Mouse (Mus musculus): ENCODE results near the gene Cnot4. TPM values are rescaled to one million over a fixed set of nuclear protein-coding genes. Genes with fewer than 3 reads are reported as not detected.
"Not testable (repeated sequence)": the region's sequence is repeated elsewhere in the genome, so short reads cannot be mapped to it uniquely, and the experiment has no call there.

Gene Cnot4
- total RNA-seq (2022) = 10 to 100 TPM; 25.7 to 29.1 (median 26.4) TPM

GRCm38 (mm10) chr6:35133579-35134488, at the start of gene Cnot4:
TSS of gene Cnot4 (minus strand) at chr6:35133724.
- peak; percentile 97 to 98 for DNase-seq (ENCODE audit: low spot score in 2 of 2)

- DNase-seq (ENCODE audit: low spot score in 2 of 2) = not testable (repeated sequence)
These were observed 45.8 kb upstream of the Cnot4 start for GRCm38 (mm10) chr6:35179299-35179698.

- peak in 1 of 2 experiments; percentile 3 for DNase-seq (ENCODE audit: low spot score in 2 of 2)
These were observed 44.2 kb upstream of the Cnot4 start for GRCm38 (mm10) chr6:35177650-35178272.

GRCm38 (mm10) chr6:35176979-35177649, 43.6 kb upstream of the Cnot4 start, which contains the start of gene Nup205:
TSS of gene Nup205 (plus strand) at chr6:35177421.
- peak; percentile 56 to 64 for DNase-seq (ENCODE audit: low spot score in 2 of 2)

- no peak for DNase-seq (ENCODE audit: low spot score in 2 of 2)
These were observed 39.7 kb upstream of the Cnot4 start for GRCm38 (mm10) chr6:35173181-35173580.

- not testable (repeated sequence) for DNase-seq (ENCODE audit: low spot score in 2 of 2)
These were observed 38.5 kb upstream of the Cnot4 start for GRCm38 (mm10) chr6:35172028-35172427.

GRCm38 (mm10) chr6:35169250-35169649, 35.7 kb upstream of the Cnot4 start:
- no peak for DNase-seq (ENCODE audit: low spot score in 2 of 2)

GRCm38 (mm10) chr6:35154540-35154939, 21.0 kb upstream of the Cnot4 start:
- DNase-seq (ENCODE audit: low spot score in 2 of 2) = no peak

GRCm38 (mm10) chr6:35147726-35148422, 14.3 kb upstream of the Cnot4 start:
- no peak for DNase-seq (ENCODE audit: low spot score in 2 of 2)

- DNase-seq (ENCODE audit: low spot score in 2 of 2) = no peak
These were observed 12.0 kb upstream of the Cnot4 start for GRCm38 (mm10) chr6:35145569-35145968.

GRCm38 (mm10) chr6:35140351-35140750, 6.8 kb upstream of the Cnot4 start:
- DNase-seq (ENCODE audit: low spot score in 2 of 2) = no peak

- no peak for DNase-seq (ENCODE audit: low spot score in 2 of 2)
These were observed 1.3 kb upstream of the Cnot4 start for GRCm38 (mm10) chr6:35134844-35135243.

GRCm38 (mm10) chr6:35133246-35133578, 312 bp downstream of the Cnot4 start:
- no peak for DNase-seq (ENCODE audit: low spot score in 2 of 2)

- no peak for DNase-seq (ENCODE audit: low spot score in 2 of 2)
These were observed 718 bp downstream of the Cnot4 start for GRCm38 (mm10) chr6:35132806-35133205.

GRCm38 (mm10) chr6:35122488-35122887, 11.0 kb downstream of the Cnot4 start:
- DNase-seq (ENCODE audit: low spot score in 2 of 2) = no peak

- no peak for DNase-seq (ENCODE audit: low spot score in 2 of 2)
These were observed 11.6 kb downstream of the Cnot4 start for GRCm38 (mm10) chr6:35121925-35122324.

GRCm38 (mm10) chr6:35102457-35102856, 31.1 kb downstream of the Cnot4 start:
- DNase-seq (ENCODE audit: low spot score in 2 of 2) = no peak

- DNase-seq (ENCODE audit: low spot score in 2 of 2) = no peak
These were observed 48.6 kb downstream of the Cnot4 start for GRCm38 (mm10) chr6:35084927-35085326.

GRCm38 (mm10) chr6:35075148-35075547, 58.4 kb downstream of the Cnot4 start:
- DNase-seq (ENCODE audit: low spot score in 2 of 2) = no peak

GRCm38 (mm10) chr6:35071261-35071660, 62.3 kb downstream of the Cnot4 start:
- DNase-seq (ENCODE audit: low spot score in 2 of 2) = no peak

GRCm38 (mm10) chr6:35062446-35062845, 71.1 kb downstream of the Cnot4 start:
- DNase-seq (ENCODE audit: low spot score in 2 of 2) = no peak

Data from gastrocnemius, adult 8-10 months (tissue).